Mouse (Mus musculus): ENCODE results near the gene Rai14. TPM values are rescaled to one million over a fixed set of nuclear protein-coding genes. Genes with fewer than 3 reads are reported as not detected.
A peak's percentile ranks its signal among the peaks of the same experiment; 100 is the strongest.

The Rai14 gene
- polyA plus RNA-seq, 1 experiment from 2014 or later, result 75.0 TPM

DNA sequence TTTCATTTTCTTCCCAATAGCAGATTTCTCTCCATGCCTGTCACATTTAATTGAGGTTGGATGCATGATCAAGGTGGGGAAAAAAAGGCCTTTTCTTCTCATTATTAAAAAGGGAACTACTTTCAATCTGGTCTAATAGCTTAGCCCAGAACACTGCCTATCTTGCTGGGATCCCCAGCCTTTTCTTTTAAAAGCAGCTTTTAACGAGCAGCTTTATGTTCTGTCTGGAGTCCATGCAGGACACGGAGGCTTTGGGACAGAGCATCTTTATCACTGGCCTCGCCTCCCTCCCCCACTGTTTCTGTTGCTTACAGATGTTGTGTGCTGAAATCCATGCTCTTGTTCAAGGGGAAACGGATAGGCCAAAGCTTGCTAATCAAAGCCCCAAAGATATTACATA, 32.8 kb upstream of the Rai14 start:
- Histone ChIP-seq H3K27me3 (ENCODE audit: control insufficient read depth, insufficient read depth, low read length) (no peaks in the 10 kb centered on the region), H3K4me1 (ENCODE audit: control insufficient read depth, insufficient read depth, low read length) (no peaks in the 10 kb centered on the region), H3K4me3 (ENCODE audit: low read length) (no peak overlapping the region), H3K9me3 (ENCODE audit: control insufficient read depth, low read length) (no peaks in the 10 kb centered on the region), H3K9ac (ENCODE audit: low read depth, low read length) (no peak overlapping the region), H3K4me2 (replicated peaks; ENCODE audit: low read depth, low read length) (no peak overlapping the region), H3K27ac (ENCODE audit: low read depth, low read length) (no peak overlapping the region), H3K36me3 (ENCODE audit: control insufficient read depth, insufficient read depth, low read length) (no peaks in the 10 kb centered on the region)
- no peak for ATAC-seq (ENCODE audit: low FRiP score, low TSS enrichment)
- WGBS, result 37% methylated on average over 4 of the region's 4 CpGs

DNA sequence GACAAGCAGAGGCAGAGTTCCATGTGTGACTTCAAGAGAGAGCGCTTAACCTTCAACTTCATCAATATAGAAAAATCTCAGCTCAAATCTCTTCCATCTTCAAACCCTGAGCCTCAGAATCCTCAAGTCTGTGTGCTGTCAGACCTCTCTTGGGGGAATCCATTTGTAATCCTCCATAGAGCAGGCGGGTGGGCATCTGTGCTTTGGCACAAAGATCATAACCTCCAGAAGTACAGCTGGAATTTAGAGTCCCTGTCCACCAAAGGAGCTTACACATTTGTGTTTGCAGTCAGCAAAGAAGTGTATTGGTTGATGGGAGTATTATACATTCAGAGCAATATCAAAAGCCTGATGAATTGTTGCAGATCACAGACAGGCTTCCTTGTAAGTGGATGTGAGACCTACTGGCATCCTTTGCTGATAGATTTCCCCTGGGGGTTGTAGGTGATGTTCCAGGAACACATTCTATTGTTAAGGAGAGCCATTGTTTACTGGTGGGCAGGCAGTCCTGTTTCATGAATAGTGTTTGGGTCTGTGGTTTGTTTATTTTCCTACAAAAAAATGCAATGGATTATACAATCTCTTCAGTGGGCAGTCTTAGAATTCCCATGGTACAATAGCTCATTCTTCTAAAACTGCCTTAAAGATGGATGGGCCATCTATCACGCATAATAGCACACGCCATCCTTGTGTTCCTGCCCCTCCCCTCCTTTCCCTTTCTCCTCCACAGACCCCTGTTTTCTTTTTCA, 32.1 kb upstream of the Rai14 start:
- no peak overlapping the region for H3K27ac ChIP-seq (ENCODE audit: low read depth, low read length)
- no peak overlapping the region for H3K9ac ChIP-seq (ENCODE audit: low read depth, low read length)
- H3K27me3 ChIP-seq (ENCODE audit: control insufficient read depth, insufficient read depth, low read length), result no peaks in the 10 kb centered on the region
- no peak overlapping the region for H3K4me3 ChIP-seq (ENCODE audit: low read length)
- no peaks in the 10 kb centered on the region for H3K36me3 ChIP-seq (ENCODE audit: control insufficient read depth, insufficient read depth, low read length)
- H3K9me3 ChIP-seq (ENCODE audit: control insufficient read depth, low read length), result no peaks in the 10 kb centered on the region
- no peak for ATAC-seq (ENCODE audit: low FRiP score, low TSS enrichment)
- WGBS, result 74% methylated on average over 4 of the region's 4 CpGs
- H3K4me1 ChIP-seq (ENCODE audit: control insufficient read depth, insufficient read depth, low read length), result no peaks in the 10 kb centered on the region
- no peak overlapping the region for H3K4me2 ChIP-seq (replicated peaks; ENCODE audit: low read depth, low read length)

DNA sequence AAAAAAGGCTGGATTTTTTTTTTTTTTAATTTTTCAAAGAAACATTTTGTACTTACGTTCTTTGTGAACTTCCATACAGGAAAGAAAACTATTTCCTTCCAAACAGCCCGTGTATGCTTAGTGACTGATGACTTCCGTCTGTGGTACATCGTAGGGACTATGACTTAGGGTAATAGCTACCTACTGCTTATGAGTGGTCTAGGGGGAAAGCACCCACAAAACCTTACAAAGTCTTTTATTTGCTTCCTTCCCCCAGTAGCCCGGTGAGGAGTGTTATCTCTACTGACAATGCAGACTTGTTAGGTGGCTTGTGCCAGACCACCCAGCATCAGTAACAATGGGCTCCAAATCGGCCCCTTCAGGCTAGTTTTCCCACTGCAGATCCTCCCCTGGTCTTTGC, 28.0 kb upstream of the Rai14 start:
- Histone ChIP-seq H3K27me3 (ENCODE audit: control insufficient read depth, insufficient read depth, low read length) (no peaks in the 10 kb centered on the region), H3K27ac (ENCODE audit: low read depth, low read length) (no peak overlapping the region), H3K4me1 (ENCODE audit: control insufficient read depth, insufficient read depth, low read length) (no peaks in the 10 kb centered on the region), H3K9me3 (ENCODE audit: control insufficient read depth, low read length) (no peaks in the 10 kb centered on the region), H3K4me3 (ENCODE audit: low read length) (no peak overlapping the region), H3K36me3 (ENCODE audit: control insufficient read depth, insufficient read depth, low read length) (no peaks in the 10 kb centered on the region), H3K4me2 (replicated peaks; ENCODE audit: low read depth, low read length) (no peak overlapping the region), H3K9ac (ENCODE audit: low read depth, low read length) (no peak overlapping the region)
- ATAC-seq (ENCODE audit: low FRiP score, low TSS enrichment), result no peak
- 74% methylated on average over 6 of the region's 6 CpGs for WGBS

DNA sequence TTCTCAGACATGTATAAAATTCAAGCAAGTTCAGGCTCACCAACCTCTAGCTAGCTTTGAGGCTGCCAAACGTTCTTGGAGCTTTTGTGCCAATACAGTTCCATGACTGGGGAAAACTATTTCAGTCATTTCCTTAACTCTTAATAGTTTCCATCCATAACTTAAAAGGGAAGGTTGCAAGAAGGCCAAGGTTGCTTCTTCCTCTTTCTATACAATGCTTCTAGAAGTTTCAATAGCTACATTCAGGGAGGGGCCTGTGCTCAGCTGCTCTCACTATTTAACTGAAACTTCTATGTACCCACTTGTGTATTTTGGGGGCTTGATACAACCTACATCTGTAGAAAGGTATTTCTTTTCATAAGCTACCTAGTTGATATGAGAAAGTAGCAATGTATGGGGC, 24.9 kb upstream of the Rai14 start:
- H3K36me3 ChIP-seq (ENCODE audit: control insufficient read depth, insufficient read depth, low read length), result no peaks in the 10 kb centered on the region
- whole genome bisulfite sequencing, result 70% methylated on average over 1 of the region's 1 CpGs
- no peak overlapping the region for H3K27ac ChIP-seq (ENCODE audit: low read depth, low read length)
- no peak overlapping the region for H3K9ac ChIP-seq (ENCODE audit: low read depth, low read length)
- H3K4me2 ChIP-seq (replicated peaks; ENCODE audit: low read depth, low read length), result no peak overlapping the region
- H3K4me1 ChIP-seq (ENCODE audit: control insufficient read depth, insufficient read depth, low read length), result no peaks in the 10 kb centered on the region; the same call in 1 of the 2 replicates
- no peak overlapping the region for H3K4me3 ChIP-seq (ENCODE audit: low read length)
- H3K9me3 ChIP-seq (ENCODE audit: control insufficient read depth, low read length), result no peaks in the 10 kb centered on the region
- no peak for ATAC-seq (ENCODE audit: low FRiP score, low TSS enrichment)
- H3K27me3 ChIP-seq (ENCODE audit: control insufficient read depth, insufficient read depth, low read length), result no peaks in the 10 kb centered on the region

DNA sequence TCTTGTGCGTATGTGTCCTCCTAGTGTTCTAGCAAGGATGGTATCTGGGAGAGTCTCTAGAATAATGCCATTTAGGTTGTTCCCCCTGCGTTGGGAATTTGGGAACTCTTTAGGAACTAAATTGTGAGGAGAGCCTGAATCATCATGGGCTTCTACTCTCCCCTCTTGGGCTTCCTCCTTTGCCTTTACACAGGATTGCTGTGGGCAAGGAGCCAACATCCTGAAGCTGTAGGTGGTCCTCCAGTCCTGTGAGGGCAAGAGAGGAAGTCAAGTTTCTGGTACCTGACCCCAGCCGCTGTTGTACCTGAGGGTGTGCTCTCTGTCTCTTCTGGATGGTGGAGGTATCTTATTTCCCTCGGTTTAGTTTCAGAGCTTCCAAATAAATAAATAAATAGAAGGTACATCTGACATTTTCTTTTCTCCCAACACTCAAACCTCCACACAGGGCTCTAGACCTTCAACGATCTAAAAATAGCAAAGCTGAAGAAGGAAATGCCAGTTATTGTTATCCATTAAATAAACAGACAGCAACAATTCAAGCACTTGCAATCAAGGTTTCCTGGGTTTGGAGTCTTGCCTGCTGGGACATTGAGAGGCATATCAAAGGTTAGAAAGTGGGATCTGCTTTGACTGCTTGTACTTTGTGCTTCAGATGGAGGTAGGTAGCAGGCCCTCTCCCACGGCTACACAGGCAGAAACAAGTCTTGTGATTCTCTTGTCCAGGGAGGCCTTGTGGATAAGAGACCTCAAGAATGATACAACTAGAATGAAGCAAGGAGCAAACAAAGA, 24.1 kb upstream of the Rai14 start:
- WGBS, result 73% methylated on average over 6 of the region's 6 CpGs
- H3K9ac ChIP-seq (ENCODE audit: low read depth, low read length), result no peak overlapping the region
- no peaks in the 10 kb centered on the region for H3K36me3 ChIP-seq (ENCODE audit: control insufficient read depth, insufficient read depth, low read length)
- H3K9me3 ChIP-seq (ENCODE audit: control insufficient read depth, low read length), result no peaks in the 10 kb centered on the region
- H3K27ac ChIP-seq (ENCODE audit: low read depth, low read length), result no peak overlapping the region
- no peaks in the 10 kb centered on the region; the same call in 1 of the 2 replicates for H3K4me1 ChIP-seq (ENCODE audit: control insufficient read depth, insufficient read depth, low read length)
- no peaks in the 10 kb centered on the region for H3K27me3 ChIP-seq (ENCODE audit: control insufficient read depth, insufficient read depth, low read length)
- H3K4me3 ChIP-seq (ENCODE audit: low read length), result no peak overlapping the region
- H3K4me2 ChIP-seq (replicated peaks; ENCODE audit: low read depth, low read length), result no peak overlapping the region
- ATAC-seq (ENCODE audit: low FRiP score, low TSS enrichment), result no peak

DNA sequence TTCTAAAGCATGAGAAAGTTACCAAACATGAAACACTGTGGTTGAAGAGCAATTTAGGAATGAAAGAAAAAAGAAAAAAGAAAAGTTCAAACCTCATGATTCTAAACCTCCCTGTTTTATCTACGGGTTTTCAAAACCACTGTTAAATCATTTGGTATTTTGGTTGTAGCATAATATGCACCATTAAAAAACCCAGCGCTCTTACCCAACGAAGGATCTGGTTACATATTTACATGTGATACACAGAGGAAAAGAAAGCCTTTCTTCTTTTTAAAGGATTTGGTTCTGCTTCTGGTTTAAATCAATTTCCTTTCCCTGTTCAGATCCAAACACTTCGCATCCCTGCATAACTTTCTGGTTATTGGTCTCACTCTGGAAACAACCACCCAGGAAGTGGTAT, 21.5 kb upstream of the Rai14 start:
- no peaks in the 10 kb centered on the region; the same call in 1 of the 2 replicates for H3K4me1 ChIP-seq (ENCODE audit: control insufficient read depth, insufficient read depth, low read length)
- 77% methylated on average over 4 of the region's 4 CpGs for WGBS
- no peak overlapping the region for H3K27ac ChIP-seq (ENCODE audit: low read depth, low read length)
- no peak overlapping the region for H3K4me2 ChIP-seq (replicated peaks; ENCODE audit: low read depth, low read length)
- ATAC-seq (ENCODE audit: low FRiP score, low TSS enrichment), result no peak
- no peak overlapping the region for H3K9ac ChIP-seq (ENCODE audit: low read depth, low read length)
- H3K4me3 ChIP-seq (ENCODE audit: low read length), result no peak overlapping the region
- no peaks in the 10 kb centered on the region for H3K27me3 ChIP-seq (ENCODE audit: control insufficient read depth, insufficient read depth, low read length)
- H3K36me3 ChIP-seq (ENCODE audit: control insufficient read depth, insufficient read depth, low read length), result no peaks in the 10 kb centered on the region
- H3K9me3 ChIP-seq (ENCODE audit: control insufficient read depth, low read length), result no peaks in the 10 kb centered on the region

DNA sequence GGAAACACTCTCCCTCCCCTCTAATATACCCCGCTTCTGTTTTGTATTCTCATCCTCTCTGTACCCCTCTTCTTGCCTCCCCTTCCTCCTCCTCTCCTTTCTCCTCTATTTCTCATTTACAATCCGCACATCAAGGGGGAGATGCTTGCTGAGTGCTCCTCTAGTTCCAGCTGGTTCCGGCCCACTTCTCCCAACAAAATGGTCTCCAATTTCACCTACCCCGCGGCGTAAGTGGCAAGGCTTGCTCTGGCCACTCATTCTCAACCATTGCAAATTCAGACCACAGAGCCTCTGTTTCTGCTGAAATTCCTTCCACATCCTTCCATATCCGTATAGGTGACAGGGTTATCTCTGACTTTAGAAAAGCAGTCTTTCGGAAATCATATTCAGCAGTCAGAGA, 20.8 kb upstream of the Rai14 start:
- no peak overlapping the region for H3K9ac ChIP-seq (ENCODE audit: low read depth, low read length)
- H3K4me1 ChIP-seq (ENCODE audit: control insufficient read depth, insufficient read depth, low read length), result no peaks in the 10 kb centered on the region; the same call in 1 of the 2 replicates
- no peaks in the 10 kb centered on the region for H3K36me3 ChIP-seq (ENCODE audit: control insufficient read depth, insufficient read depth, low read length)
- 0 out of 2 replicates have a peak, but pooled peaks have one; percentile 49 for ATAC-seq (ENCODE audit: low FRiP score, low TSS enrichment)
- H3K4me3 ChIP-seq (ENCODE audit: low read length), result no peak overlapping the region
- H3K9me3 ChIP-seq (ENCODE audit: control insufficient read depth, low read length), result no peaks in the 10 kb centered on the region
- no peaks in the 10 kb centered on the region for H3K27me3 ChIP-seq (ENCODE audit: control insufficient read depth, insufficient read depth, low read length)
- WGBS, result 57% methylated on average over 8 of the region's 8 CpGs
- H3K4me2 ChIP-seq (replicated peaks; ENCODE audit: low read depth, low read length), result no peak overlapping the region
- H3K27ac ChIP-seq (ENCODE audit: low read depth, low read length), result no peak overlapping the region

DNA sequence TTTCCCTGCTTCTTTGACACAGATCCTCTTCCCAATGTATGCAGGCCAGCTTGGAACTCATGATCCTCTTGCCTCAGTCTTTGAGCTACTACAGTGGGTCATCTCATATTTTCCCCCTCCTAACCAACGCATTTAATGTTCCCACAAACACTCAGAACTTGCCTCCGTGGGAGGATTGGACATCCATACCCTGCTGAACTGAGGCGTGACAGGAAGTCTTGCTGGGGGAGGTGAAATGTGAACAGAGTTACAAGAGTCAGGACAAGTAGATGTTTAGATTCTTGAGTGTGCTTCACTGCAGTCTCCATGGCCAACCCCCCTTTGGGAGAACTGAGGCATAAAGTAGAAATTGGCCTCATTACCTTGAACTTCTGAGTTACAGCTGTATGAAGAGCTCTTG, 17.0 kb upstream of the Rai14 start:
- H3K4me1 ChIP-seq (ENCODE audit: control insufficient read depth, insufficient read depth, low read length), result no peaks in the 10 kb centered on the region; the same call in 1 of the 2 replicates
- H3K4me3 ChIP-seq (ENCODE audit: low read length), result no peak overlapping the region
- no peak overlapping the region for H3K9ac ChIP-seq (ENCODE audit: low read depth, low read length)
- no peaks in the 10 kb centered on the region for H3K27me3 ChIP-seq (ENCODE audit: control insufficient read depth, insufficient read depth, low read length)
- no peak overlapping the region for H3K27ac ChIP-seq (ENCODE audit: low read depth, low read length)
- ATAC-seq (ENCODE audit: low FRiP score, low TSS enrichment), result peak; percentile 78
- H3K9me3 ChIP-seq (ENCODE audit: control insufficient read depth, low read length), result no peaks in the 10 kb centered on the region
- no peaks in the 10 kb centered on the region for H3K36me3 ChIP-seq (ENCODE audit: control insufficient read depth, insufficient read depth, low read length)
- H3K4me2 ChIP-seq (replicated peaks; ENCODE audit: low read depth, low read length), result no peak overlapping the region
- 23% methylated on average over 3 of the region's 3 CpGs for WGBS

DNA sequence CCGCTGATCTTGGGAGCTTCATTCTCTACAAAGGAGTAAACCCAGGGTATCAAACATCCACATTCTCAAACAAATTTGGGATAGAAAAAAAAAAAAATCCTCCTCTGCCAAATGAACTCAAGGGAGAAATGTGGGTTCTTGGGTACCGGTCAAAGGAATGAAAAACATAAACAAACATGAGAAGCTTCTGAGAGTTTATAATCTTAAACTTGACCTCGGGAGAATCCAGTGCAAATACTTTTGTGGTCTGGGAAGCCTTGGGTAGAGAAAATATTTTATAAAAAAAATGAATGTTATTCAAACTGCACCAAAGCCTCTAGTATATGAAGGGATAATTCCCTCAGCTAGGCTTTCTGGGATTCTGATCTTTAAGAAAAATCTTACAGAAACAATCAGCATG, 11.8 kb upstream of the Rai14 start:
- 69% methylated on average over 3 of the region's 3 CpGs for WGBS
- H3K27ac ChIP-seq (ENCODE audit: low read depth, low read length), result no peak overlapping the region
- no peak for ATAC-seq (ENCODE audit: low FRiP score, low TSS enrichment)
- no peaks in the 10 kb centered on the region for H3K9me3 ChIP-seq (ENCODE audit: control insufficient read depth, low read length)
- 0 out of 2 replicates have a peak, but pooled peaks cover 4% of the 10 kb centered on the region for H3K4me1 ChIP-seq (ENCODE audit: control insufficient read depth, insufficient read depth, low read length)
- no peak overlapping the region for H3K9ac ChIP-seq (ENCODE audit: low read depth, low read length)
- H3K4me3 ChIP-seq (ENCODE audit: low read length), result no peak overlapping the region
- H3K27me3 ChIP-seq (ENCODE audit: control insufficient read depth, insufficient read depth, low read length), result no peaks in the 10 kb centered on the region
- no peaks in the 10 kb centered on the region for H3K36me3 ChIP-seq (ENCODE audit: control insufficient read depth, insufficient read depth, low read length)
- H3K4me2 ChIP-seq (replicated peaks; ENCODE audit: low read depth, low read length), result no peak overlapping the region
